ENCODE assay signal across 20 mouse cellular contexts in the genomic region with DNA sequence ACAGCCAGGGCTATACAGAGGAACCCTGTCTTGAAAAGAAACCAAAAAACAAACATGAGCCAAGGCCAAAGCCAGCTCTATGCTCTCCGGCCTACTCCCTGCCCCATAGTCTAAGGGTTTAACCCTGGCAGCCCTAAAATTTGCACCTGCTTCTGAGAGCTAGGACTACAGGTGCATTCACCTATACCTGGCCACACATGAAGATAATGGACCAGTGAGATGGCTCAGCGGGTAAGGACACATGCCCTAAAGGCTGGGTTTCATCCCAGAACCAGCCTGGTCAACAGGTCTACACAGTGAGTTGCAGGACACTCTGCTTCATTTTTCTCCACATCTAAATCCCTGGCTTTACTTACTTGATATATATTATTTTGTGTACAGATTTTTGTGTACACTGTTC.
"Had no signal": no experiment of that assay in that cellular context is flagged by ENCODE, and none has a peak within 500 bp of the region (broad histone marks: within the 10 kb centered on the region; RNA-seq: fewer than 3 reads in every experiment).

No protein-coding gene starts in this region.

- H3K4me3 ChIP-seq: layer of hippocampus, adult 2 months; limb, embryonic 12.5 days; limb, embryonic 15.5 days; liver, embryonic 12.5 days; midbrain, embryonic 12.5 days; myocyte; neural tube, embryonic 13.5 days; stomach, embryonic 15.5 days had no signal

- DNase-seq: kidney, adult 2 months; kidney, postnatal 25 days; layer of hippocampus, adult 9-11 months; lung, adult 2 months; lung, postnatal 14 days; lung, postnatal 4 days; retina, postnatal 1 day; right cerebral cortex, postnatal 25 days; spleen, adult 18-20 months; thymus, postnatal 25 days had no signal

- H3K27me3 ChIP-seq: limb, embryonic 12.5 days; limb, embryonic 15.5 days; liver, embryonic 12.5 days; midbrain, embryonic 12.5 days; neural tube, embryonic 13.5 days; stomach, embryonic 15.5 days had no signal

- H3K4me2 ChIP-seq: limb, embryonic 12.5 days; limb, embryonic 15.5 days; liver, embryonic 12.5 days; midbrain, embryonic 12.5 days; neural tube, embryonic 13.5 days; stomach, embryonic 15.5 days had no signal

- H3K9me3 ChIP-seq: limb, embryonic 12.5 days; limb, embryonic 15.5 days; liver, embryonic 12.5 days; midbrain, embryonic 12.5 days; neural tube, embryonic 13.5 days; stomach, embryonic 15.5 days had no signal

- H3K9ac ChIP-seq: limb, embryonic 12.5 days; limb, embryonic 15.5 days; liver, embryonic 12.5 days; midbrain, embryonic 12.5 days; neural tube, embryonic 13.5 days; stomach, embryonic 15.5 days had no signal

- H3K4me1 ChIP-seq: limb, embryonic 12.5 days; limb, embryonic 15.5 days; midbrain, embryonic 12.5 days; neural tube, embryonic 13.5 days; stomach, embryonic 15.5 days had no signal

- ATAC-seq: liver, embryonic 12.5 days; midbrain, embryonic 16.5 days had no signal

- H3K27ac ChIP-seq: kidney, postnatal 0 days; layer of hippocampus, adult 2 months; limb, embryonic 12.5 days; limb, embryonic 15.5 days; liver, embryonic 12.5 days; midbrain, embryonic 12.5 days; neural tube, embryonic 13.5 days; stomach, embryonic 15.5 days had no signal
